Mouse (Mus musculus): ENCODE measurements around the gene Erich3. TPM values are rescaled to one million over a fixed set of nuclear protein-coding genes. Genes with fewer than 3 reads are reported as not detected.

Gene Erich3
- polyA plus RNA-seq, 1 experiment from 2014 or later = not detected

DNA sequence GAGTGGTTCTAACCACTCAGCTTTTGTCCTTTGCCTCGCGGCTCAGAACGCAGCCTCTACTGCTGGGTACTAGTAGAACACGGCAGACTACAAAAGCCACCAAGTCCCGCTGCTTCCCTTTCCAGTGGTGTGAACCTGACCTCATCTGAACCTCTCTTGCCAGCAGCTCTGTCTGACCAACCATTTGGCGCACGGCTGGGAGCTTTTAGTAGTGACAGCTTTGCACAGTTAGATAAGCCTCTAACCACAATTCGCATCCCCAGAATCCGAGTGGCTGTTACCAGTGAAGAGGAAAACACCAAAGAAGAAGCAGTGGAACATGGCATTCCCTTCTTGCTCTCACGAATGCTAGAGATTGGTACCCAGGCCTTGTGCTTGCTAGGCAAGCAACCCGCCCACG lies 8.8 kb upstream of the Erich3 start:
- Histone ChIP-seq H3K4me3 (ENCODE audit: inconsistent target) (no peak overlapping the region), H3K27ac (no peak overlapping the region), H3K79me2 (ENCODE audit: inconsistent target) (no peaks in the 10 kb centered on the region), H3K36me3 (ENCODE audit: inconsistent target) (no peaks in the 10 kb centered on the region)
- WGBS (ENCODE audit: missing documents) = 83% methylated on average over 10 of the region's 12 CpGs

DNA sequence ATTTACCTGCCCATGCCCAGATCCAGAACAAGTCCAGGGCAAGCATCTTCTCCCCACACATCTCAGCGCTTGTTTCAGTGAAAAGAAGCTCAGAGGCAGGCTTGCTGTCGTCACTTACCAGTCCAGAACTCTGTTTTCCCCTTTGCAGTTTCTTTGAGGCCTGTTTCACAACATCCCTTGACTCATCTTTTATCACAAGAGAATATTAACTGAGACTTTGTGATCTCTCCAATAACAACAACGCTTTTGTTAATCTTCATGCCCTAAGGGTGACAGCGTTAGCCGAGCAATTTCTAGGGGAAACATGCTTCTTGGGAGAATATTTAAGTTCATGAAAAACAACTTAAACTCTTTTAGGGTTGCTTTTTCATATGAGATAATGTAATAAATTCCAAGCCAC lies 7.9 kb upstream of the Erich3 start:
- Histone ChIP-seq H3K36me3 (ENCODE audit: inconsistent target) (no peaks in the 10 kb centered on the region), H3K4me3 (ENCODE audit: inconsistent target) (no peak overlapping the region), H3K27ac (no peak overlapping the region), H3K79me2 (ENCODE audit: inconsistent target) (no peaks in the 10 kb centered on the region)
- WGBS (ENCODE audit: missing documents) = 90% methylated on average over 5 of the region's 5 CpGs

DNA sequence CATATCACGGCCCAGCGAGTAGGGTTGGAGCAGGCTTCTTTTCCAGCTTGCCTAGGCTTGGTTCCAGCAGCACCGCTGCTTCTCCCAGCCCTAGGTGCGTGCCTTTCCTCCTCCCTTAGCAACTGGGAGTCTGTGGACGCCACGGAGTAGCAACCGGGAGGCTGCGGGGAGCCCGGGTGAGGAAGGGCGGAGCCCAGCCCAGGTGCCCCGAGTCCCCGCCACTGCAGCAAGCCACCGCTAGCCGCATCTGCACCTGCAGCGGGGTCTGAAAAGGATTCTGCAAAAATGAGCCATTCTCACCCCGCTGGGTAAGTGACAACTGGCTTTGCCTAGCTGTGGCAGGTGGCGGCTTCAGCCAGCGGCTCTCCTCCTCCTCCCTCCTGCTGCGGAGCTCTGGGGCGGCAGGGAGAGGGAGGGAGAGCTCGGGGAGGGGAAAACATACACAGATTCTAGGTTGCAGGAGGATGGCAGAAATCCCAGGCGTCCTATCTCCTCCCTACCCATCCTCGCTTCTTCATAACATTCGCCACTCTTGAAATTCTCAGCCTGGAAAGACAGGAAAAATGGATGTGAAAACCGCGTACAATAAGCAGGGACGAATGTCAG lies 420 bp downstream of the Erich3 start:
- no peaks in the 10 kb centered on the region for H3K79me2 ChIP-seq (ENCODE audit: inconsistent target)
- no peak overlapping the region for H3K27ac ChIP-seq
- no peaks in the 10 kb centered on the region for H3K36me3 ChIP-seq (ENCODE audit: inconsistent target)
- no peak overlapping the region for H3K4me3 ChIP-seq (ENCODE audit: inconsistent target)
- WGBS (ENCODE audit: missing documents) = 11% methylated on average over 26 of the region's 27 CpGs

DNA sequence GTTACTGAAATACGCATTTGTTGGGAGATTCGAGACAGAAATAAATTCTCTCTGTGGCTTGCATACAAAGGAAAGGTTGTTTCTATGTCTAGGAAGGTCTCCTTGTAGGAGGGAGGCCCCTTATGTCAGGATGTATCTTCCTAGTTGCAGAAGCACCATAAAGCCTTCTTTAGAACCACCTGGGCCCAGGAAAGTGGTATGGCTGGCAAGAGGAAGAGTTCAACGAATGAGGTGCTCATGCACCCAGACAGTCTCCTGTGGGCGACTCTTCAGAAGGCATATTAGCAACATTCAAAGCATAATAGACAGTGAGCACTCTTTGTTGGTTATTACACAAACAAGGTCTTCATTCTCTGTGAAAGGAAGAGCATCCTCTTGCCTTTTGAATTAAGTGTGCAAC lies 977 bp downstream of the Erich3 start:
- Histone ChIP-seq H3K4me3 (ENCODE audit: inconsistent target) (no peak overlapping the region), H3K79me2 (ENCODE audit: inconsistent target) (no peaks in the 10 kb centered on the region), H3K36me3 (ENCODE audit: inconsistent target) (no peaks in the 10 kb centered on the region), H3K27ac (no peak overlapping the region)
- 61% methylated on average over 4 of the region's 4 CpGs for WGBS (ENCODE audit: missing documents)

DNA sequence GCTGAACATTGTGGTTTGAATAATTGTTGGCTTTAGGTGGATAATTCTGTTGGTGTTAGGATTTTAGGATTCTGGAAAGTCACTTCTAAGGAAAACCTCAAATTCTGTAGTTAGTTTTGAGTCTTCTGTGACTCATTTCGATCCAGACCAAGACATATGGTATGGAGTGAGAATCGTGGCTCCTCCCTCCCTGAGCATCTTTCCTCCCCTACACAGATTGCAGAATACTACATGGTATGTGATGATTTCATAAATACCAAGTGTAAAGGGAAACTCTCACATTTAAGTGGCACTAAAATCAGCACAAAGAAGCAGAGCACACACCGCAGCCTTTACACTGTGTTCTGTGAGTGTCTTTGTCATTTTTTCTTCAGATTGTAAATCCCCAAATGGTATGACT lies 4.8 kb downstream of the Erich3 start:
- Histone ChIP-seq H3K4me3 (ENCODE audit: inconsistent target) (no peak overlapping the region), H3K27ac (no peak overlapping the region), H3K36me3 (ENCODE audit: inconsistent target) (no peaks in the 10 kb centered on the region), H3K79me2 (ENCODE audit: inconsistent target) (no peaks in the 10 kb centered on the region)
- 78% methylated on average over 3 of the region's 3 CpGs for WGBS (ENCODE audit: missing documents)

DNA sequence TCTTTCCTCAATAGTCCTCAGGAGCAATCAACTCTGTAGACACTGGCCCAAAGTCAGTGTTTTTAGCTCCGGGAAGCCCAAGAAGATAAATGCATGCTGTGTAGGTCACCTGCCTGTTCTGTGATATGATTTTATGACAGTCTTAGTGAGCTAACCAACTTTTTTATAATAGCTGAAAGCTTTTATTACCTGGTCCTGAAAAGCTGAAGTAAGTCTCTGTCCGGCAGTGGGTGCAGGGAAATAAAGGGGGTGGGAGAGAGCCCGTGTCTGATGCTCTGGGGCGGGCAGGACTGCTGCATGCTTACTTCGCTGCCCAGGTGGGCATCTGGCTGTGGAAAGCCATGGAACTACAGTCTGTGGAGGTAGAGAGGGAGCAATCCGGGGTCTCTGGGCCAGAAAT lies 6.9 kb downstream of the Erich3 start:
- 75% methylated on average over 6 of the region's 6 CpGs for WGBS (ENCODE audit: missing documents)

DNA sequence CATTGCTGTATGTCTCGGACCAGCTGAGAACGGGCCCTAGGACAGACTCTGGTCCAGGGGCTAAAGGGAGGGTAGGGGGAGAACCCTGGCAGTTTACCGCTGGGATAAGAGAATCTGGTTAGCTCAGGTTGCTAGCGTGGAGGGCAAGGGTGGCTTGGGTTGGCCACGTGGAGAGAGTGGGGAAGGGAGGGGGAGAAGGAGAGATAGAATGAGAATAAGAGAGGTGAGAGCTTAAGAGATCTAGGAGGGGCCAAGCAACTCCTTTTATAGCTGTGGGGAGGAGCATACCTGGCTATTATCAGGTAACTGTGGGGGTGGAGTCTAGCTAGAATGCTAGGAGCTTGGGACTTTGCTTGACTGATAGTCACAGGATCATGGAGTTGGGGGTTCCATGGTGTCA lies 7.4 kb downstream of the Erich3 start:
- no peak overlapping the region for H3K4me3 ChIP-seq (ENCODE audit: inconsistent target)
- 60% methylated on average over 5 of the region's 5 CpGs for WGBS (ENCODE audit: missing documents)
- no peaks in the 10 kb centered on the region for H3K36me3 ChIP-seq (ENCODE audit: inconsistent target)
- no peaks in the 10 kb centered on the region for H3K79me2 ChIP-seq (ENCODE audit: inconsistent target)
- no peak overlapping the region for H3K27ac ChIP-seq

More for the DNA sequence above, 6.9 kb downstream of the Erich3 start:
- Histone ChIP-seq H3K27ac (no peak overlapping the region), H3K4me3 (ENCODE audit: inconsistent target) (no peak overlapping the region), H3K36me3 (ENCODE audit: inconsistent target) (no peaks in the 10 kb centered on the region), H3K79me2 (ENCODE audit: inconsistent target) (no peaks in the 10 kb centered on the region)

DNA sequence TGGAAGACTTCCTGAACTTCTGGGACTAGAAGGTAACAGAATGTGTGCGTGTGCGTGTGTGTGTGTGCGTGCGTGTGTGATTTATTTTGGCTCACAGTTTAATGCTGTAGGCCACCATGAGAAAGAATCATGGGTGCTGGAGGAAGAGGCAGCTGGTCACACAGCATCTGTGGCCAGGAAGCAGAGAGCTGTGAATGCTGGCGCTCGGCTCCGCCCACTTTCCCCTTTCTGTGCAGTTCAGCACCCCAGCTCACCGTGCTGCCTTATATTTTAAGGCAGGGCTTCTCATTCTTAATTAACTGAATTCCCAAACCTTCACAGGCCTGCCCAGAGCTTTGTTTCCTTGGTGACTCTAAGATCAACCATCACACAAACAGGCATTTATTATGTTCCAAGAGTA lies 9.7 kb downstream of the Erich3 start:
- 70% methylated on average over 8 of the region's 8 CpGs for WGBS (ENCODE audit: missing documents)
- Histone ChIP-seq H3K79me2 (ENCODE audit: inconsistent target) (no peaks in the 10 kb centered on the region), H3K36me3 (ENCODE audit: inconsistent target) (no peaks in the 10 kb centered on the region), H3K4me3 (ENCODE audit: inconsistent target) (no peak overlapping the region), H3K27ac (no peak overlapping the region)

DNA sequence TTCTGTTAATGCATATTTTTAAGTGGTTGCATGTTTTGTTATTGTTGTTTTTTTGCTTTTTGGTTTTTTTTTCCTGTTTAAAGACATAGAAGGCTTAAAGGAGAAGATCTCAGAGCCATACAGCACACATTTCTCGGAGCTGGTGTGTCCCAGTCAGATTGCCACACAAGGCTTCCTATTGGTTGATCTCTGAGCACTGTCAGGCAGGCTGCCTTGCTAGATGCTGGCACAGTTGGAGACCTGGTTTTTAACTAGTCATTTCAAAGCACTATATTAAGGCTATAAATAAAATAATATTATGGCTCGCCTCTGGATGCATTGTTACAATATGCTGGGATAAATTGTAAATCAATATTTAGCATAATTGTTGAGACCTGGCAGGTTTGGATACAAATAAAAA lies 18.9 kb downstream of the Erich3 start:
- no peaks in the 10 kb centered on the region for H3K79me2 ChIP-seq (ENCODE audit: inconsistent target)
- no peaks in the 10 kb centered on the region for H3K36me3 ChIP-seq (ENCODE audit: inconsistent target)
- H3K27ac ChIP-seq = no peak overlapping the region
- no peak overlapping the region for H3K4me3 ChIP-seq (ENCODE audit: inconsistent target)
- WGBS (ENCODE audit: missing documents) = 72% methylated on average over 1 of the region's 2 CpGs

DNA sequence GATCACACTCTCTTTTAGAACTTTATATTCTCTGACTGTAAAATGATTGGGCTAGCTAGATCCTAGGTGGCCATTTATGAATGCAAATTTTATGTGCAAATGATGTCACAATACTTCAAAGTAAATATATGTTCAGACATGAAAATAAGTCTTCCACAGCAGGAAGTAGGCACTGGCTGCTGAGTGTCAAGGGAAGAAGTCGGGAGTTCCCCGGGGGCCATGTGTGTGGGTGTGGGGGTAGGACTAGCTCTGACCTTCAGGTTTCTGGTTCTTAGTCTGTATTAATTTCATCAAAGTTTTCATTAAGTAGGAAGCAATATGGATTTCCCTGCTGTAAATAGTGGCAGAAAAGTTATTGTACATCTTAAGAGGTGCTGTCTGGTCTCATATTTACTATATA lies 20.0 kb downstream of the Erich3 start:
- WGBS (ENCODE audit: missing documents) = 89% methylated on average over 2 of the region's 2 CpGs
- H3K79me2 ChIP-seq (ENCODE audit: inconsistent target) = no peaks in the 10 kb centered on the region

DNA sequence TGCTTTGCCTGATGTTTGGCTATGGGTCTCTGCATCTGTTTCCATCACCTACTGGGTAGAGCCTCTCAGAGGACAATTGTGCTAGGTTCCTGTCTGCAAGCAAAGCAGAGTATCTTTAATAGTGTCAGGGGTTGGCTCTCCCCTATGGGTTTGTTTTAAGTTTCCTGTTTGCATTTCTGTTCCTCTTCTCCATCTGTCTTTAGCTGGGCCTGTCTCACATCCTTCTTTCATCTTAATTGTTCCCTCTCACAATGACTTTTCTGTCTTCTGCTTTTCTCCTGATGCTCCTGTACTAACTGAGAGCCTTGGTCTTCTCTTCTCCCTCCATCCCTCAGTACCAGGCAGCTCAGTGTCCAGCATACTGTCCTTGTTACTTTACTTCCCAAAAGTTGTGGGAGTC lies 26.6 kb downstream of the Erich3 start:
- no peak overlapping the region for H3K4me3 ChIP-seq (ENCODE audit: inconsistent target)
- no peak overlapping the region for H3K27ac ChIP-seq
- no peaks in the 10 kb centered on the region for H3K79me2 ChIP-seq (ENCODE audit: inconsistent target)
- H3K36me3 ChIP-seq (ENCODE audit: inconsistent target) = no peaks in the 10 kb centered on the region

More for the DNA sequence above, 20.0 kb downstream of the Erich3 start:
- no peak overlapping the region for H3K27ac ChIP-seq
- no peaks in the 10 kb centered on the region for H3K36me3 ChIP-seq (ENCODE audit: inconsistent target)
- no peak overlapping the region for H3K4me3 ChIP-seq (ENCODE audit: inconsistent target)

DNA sequence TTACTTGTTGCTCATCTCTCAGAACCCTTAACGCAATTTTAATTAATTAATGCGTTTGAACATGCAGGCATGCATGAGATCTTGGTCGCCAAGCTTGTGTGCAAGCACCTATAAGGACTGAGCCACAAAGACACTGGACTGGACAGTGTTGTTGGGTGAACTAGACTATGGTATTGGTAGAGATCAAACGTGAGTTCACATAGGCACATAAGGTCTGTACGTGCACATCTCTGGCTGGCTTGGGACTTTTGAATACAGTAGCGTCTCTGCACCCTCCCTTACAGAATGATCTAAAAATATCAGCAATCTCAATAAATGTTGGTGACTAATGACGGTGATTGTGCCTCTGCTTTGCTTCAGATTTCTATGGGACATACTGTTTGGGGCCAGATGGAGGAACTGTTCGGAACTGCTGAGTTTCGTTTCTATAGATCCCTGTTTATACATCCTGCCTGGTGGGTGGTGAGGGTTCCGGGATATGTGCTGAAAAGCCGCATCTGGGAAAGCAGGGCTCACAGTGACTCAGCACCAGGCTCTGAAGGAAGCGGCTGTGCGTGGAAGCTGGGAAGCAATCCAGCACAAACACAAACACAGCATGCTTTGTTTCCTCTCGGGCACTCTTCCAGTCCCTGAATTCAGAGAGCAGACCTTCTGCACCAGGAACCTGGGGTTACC lies 28.4 kb downstream of the Erich3 start:
- 31% methylated on average over 14 of the region's 14 CpGs for WGBS (ENCODE audit: missing documents)
- H3K36me3 ChIP-seq (ENCODE audit: inconsistent target) = no peaks in the 10 kb centered on the region
- no peaks in the 10 kb centered on the region for H3K79me2 ChIP-seq (ENCODE audit: inconsistent target)
- H3K27ac ChIP-seq = no peak overlapping the region
- H3K4me3 ChIP-seq (ENCODE audit: inconsistent target) = no peak overlapping the region

DNA sequence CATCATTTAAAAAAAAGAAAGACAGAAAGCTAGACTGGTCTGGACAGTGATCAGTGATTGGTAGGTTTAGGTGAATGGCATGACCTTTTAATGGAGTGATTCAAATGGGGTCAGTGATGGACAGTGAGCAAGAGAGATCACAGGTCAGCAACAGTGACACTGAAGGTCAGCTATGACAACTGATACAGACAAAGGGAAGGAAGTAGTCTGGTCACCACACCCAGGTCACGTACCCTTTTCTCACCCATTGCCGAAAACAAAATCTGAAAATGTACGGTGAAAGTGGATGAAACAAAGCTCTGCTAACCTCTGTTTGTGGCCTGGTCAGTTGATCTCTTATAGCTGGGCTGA lies 28.9 kb downstream of the Erich3 start:
- no peaks in the 10 kb centered on the region for H3K36me3 ChIP-seq (ENCODE audit: inconsistent target)
- no peaks in the 10 kb centered on the region for H3K79me2 ChIP-seq (ENCODE audit: inconsistent target)
- 65% methylated on average over 3 of the region's 3 CpGs for WGBS (ENCODE audit: missing documents)
- H3K27ac ChIP-seq = no peak overlapping the region
- no peak overlapping the region for H3K4me3 ChIP-seq (ENCODE audit: inconsistent target)

DNA sequence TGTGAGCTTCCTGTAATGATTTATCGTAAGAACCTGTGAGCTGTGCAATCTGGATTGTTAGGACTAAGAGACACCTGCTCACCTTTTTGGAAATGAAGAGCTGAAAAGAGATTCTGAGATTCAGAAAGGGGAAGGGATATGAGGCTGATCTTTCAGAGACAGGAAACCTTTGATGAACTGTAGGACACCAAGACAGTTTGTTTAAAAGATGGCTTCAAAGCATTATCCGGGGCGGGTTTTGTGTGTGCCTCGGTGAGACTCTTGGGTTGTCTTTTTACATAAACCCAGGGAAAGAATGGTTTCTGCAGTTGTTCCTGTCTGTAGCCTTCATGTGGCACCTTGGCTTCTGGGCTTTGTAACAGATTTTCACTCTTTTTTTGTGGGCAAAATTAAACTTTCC lies 30.2 kb downstream of the Erich3 start:
- Histone ChIP-seq H3K79me2 (ENCODE audit: inconsistent target) (no peaks in the 10 kb centered on the region), H3K36me3 (ENCODE audit: inconsistent target) (no peaks in the 10 kb centered on the region), H3K4me3 (ENCODE audit: inconsistent target) (no peak overlapping the region), H3K27ac (no peak overlapping the region)
- 92% methylated on average over 4 of the region's 4 CpGs for WGBS (ENCODE audit: missing documents)

DNA sequence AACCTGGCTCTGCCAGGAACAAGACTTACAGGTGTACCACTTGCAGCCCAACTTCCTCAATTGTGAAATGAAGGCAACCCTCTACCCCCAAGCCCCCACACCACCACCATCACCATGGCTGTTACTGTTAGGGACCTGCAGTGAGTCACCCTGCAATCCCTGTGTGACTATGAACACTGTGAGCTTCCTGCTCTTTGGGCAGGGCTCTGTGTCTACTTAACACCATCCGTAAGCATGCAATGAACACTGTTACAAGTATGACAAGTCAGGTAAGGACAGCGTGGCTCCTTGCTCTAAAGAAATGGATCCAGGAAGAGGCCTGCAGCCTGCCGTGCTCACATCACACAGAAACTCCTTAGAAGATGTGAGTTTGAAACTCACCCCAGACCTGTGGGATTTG lies 33.0 kb downstream of the Erich3 start:
- Histone ChIP-seq H3K27ac (no peak overlapping the region), H3K36me3 (ENCODE audit: inconsistent target) (no peaks in the 10 kb centered on the region), H3K4me3 (ENCODE audit: inconsistent target) (no peak overlapping the region), H3K79me2 (ENCODE audit: inconsistent target) (no peaks in the 10 kb centered on the region)
- 90% methylated on average over 3 of the region's 3 CpGs for WGBS (ENCODE audit: missing documents)

DNA sequence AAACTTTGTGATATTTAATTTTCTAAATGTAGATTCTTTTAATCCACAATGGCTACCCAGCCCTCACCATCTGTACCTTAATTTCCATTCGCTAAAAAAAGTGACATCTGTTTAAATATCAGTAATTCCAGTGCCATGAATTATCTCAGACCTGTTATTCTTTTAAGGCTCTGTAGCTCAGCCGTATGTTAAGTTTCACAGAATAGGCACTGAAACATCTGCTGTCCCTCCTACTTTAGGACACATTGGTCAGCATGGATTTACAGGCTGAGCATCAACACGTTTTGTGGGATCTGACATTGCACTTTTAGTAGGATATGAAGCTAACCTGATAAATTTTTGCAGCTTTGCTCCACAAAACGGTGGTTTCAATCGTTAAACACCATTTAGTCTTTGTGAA lies 35.2 kb downstream of the Erich3 start:
- 66% methylated on average over 5 of the region's 5 CpGs for WGBS (ENCODE audit: missing documents)
- Histone ChIP-seq H3K4me3 (ENCODE audit: inconsistent target) (no peak overlapping the region), H3K27ac (no peak overlapping the region), H3K79me2 (ENCODE audit: inconsistent target) (no peaks in the 10 kb centered on the region), H3K36me3 (ENCODE audit: inconsistent target) (no peaks in the 10 kb centered on the region)

All from macrophage (primary cell).